Mouse (Mus musculus) monocyte, adult 5-6 weeks (primary cell): ENCODE data around the gene Olfr1140. TPM values are rescaled to one million over a fixed set of nuclear protein-coding genes. Genes with fewer than 3 reads are reported as not detected.

ENCODE experiments used
- ATAC-seq: fragments of 153-309, 156-312 bp; replicated peaks from 2 replicates; pipeline ENCODE4 v1.8.0; 2017; ENCODE audit warnings: mild to moderate bottlenecking; ENCODE audit not compliant: low TSS enrichment, insufficient number of reproducible peaks, severe bottlenecking, poor library complexity, low FRiP score
- total RNA-seq: library from RNA; stranded (forward); fragments of 200-1000, 200-491, 200-594 nt; gene quantifications from 3 replicates; pipeline ENCODE4 v1.2.3, GENCODE M21; 2017

The Olfr1140 gene
- total RNA-seq = not detected in 3 replicates

GRCm38 (mm10) chr2:87743452-87743851 is at the start of gene Olfr1140:
Gene Olfr1140 (plus strand): TSS chr2:87743752.
- ATAC-seq = no peak

GRCm38 (mm10) chr2:87693847-87694246 is 49.7 kb upstream of the Olfr1140 start, which contains the start of gene Olfr1136:
Gene Olfr1136 (minus strand): TSS chr2:87693947.
- no peak for ATAC-seq

- ATAC-seq = no peak
Measured at GRCm38 (mm10) chr2:87713079-87713478, 30.5 kb upstream of the Olfr1140 start, which contains the start of gene Olfr1137. Gene Olfr1137 (minus strand): TSS chr2:87713179.

- ATAC-seq = no peak
Measured at GRCm38 (mm10) chr2:87739878-87740277, 3.7 kb upstream of the Olfr1140 start, which contains the start of gene Olfr1138. Gene Olfr1138 (minus strand): TSS chr2:87739978.

- no peak for ATAC-seq
Measured at GRCm38 (mm10) chr2:87753891-87754290, 10.3 kb downstream of the Olfr1140 start, which contains the start of gene Olfr1141. Gene Olfr1141 (minus strand): TSS chr2:87753991.

GRCm38 (mm10) chr2:87776143-87776542 is 32.6 kb downstream of the Olfr1140 start:
- ATAC-seq = no peak

- ATAC-seq = no peak
Measured at GRCm38 (mm10) chr2:87779183-87779582, 35.6 kb downstream of the Olfr1140 start, which contains the start of gene Olfr152. Gene Olfr152 (plus strand): TSS chr2:87779483.

Other genes with a start within 250 kb of the Olfr1140 start
- not detected in 3 replicates for gene Pramel7, start 246.7 kb upstream of the Olfr1140 start, total RNA-seq
- gene Pramel6, start 237.2 kb upstream of the Olfr1140 start, total RNA-seq = not detected in 3 replicates
- not detected in 3 replicates for gene Olfr153, start 212.0 kb upstream of the Olfr1140 start, total RNA-seq
- gene Olfr1128, start 198.2 kb upstream of the Olfr1140 start, total RNA-seq = not detected in 3 replicates
- not detected in 3 replicates for gene Olfr1129, start 169.8 kb upstream of the Olfr1140 start, total RNA-seq
- not detected in 3 replicates for gene Olfr1130, start 137.5 kb upstream of the Olfr1140 start, total RNA-seq
- not detected in 3 replicates for gene Olfr1131, start 116.6 kb upstream of the Olfr1140 start, total RNA-seq
- gene Olfr1132, start 106.2 kb upstream of the Olfr1140 start, total RNA-seq = not detected in 3 replicates
- gene Olfr1133, start 96.4 kb upstream of the Olfr1140 start, total RNA-seq = not detected in 3 replicates
- gene Olfr1134, start 85.3 kb upstream of the Olfr1140 start, total RNA-seq = not detected in 3 replicates
- not detected in 3 replicates for gene Olfr1135, start 70.1 kb upstream of the Olfr1140 start, total RNA-seq
- not detected in 3 replicates for gene Olfr1136, start 49.8 kb upstream of the Olfr1140 start, total RNA-seq
- not detected in 3 replicates for gene Olfr1137, start 30.6 kb upstream of the Olfr1140 start, total RNA-seq
- not detected in 3 replicates for gene Olfr1138, start 3.8 kb upstream of the Olfr1140 start, total RNA-seq
- gene Olfr1141, start 10.2 kb downstream of the Olfr1140 start, total RNA-seq = not detected in 3 replicates
- gene Olfr152, start 35.7 kb downstream of the Olfr1140 start, total RNA-seq = 1.2 TPM in 1 of 3 replicates, not detected in the others
- gene Olfr1143, start 56.8 kb downstream of the Olfr1140 start, total RNA-seq = not detected in 3 replicates
- gene Olfr1145, start 66.1 kb downstream of the Olfr1140 start, total RNA-seq = not detected in 3 replicates
- gene Olfr1148, start 86.8 kb downstream of the Olfr1140 start, total RNA-seq = not detected in 3 replicates
- gene Olfr1150-ps1, start 100.2 kb downstream of the Olfr1140 start, total RNA-seq = not detected in 3 replicates
- not detected in 3 replicates for gene Olfr1151, start 112.1 kb downstream of the Olfr1140 start, total RNA-seq
- gene Olfr1152, start 122.7 kb downstream of the Olfr1140 start, total RNA-seq = not detected in 3 replicates
- gene Olfr1153, start 151.2 kb downstream of the Olfr1140 start, total RNA-seq = not detected in 3 replicates
- gene Olfr1154, start 161.4 kb downstream of the Olfr1140 start, total RNA-seq = not detected in 3 replicates
- gene Olfr1155, start 201.4 kb downstream of the Olfr1140 start, total RNA-seq = not detected in 3 replicates
- not detected in 3 replicates for gene Olfr1156, start 209.3 kb downstream of the Olfr1140 start, total RNA-seq
- gene Olfr1157, start 224.5 kb downstream of the Olfr1140 start, total RNA-seq = not detected in 3 replicates
- gene Olfr74, start 230.9 kb downstream of the Olfr1140 start, total RNA-seq = not detected in 3 replicates
- gene Olfr1158, start 246.4 kb downstream of the Olfr1140 start, total RNA-seq = not detected in 3 replicates